Mouse (Mus musculus) spleen, adult 2 months (tissue): ENCODE results near the gene Raly.

ENCODE experiments used
- CTCF ChIP-seq: fragments of 200-500 bp; IDR thresholded peaks from 2 replicates; pipeline ENCODE4 v1.5.1; 2011; ENCODE audit warnings: mild to moderate bottlenecking, inconsistent platforms; ENCODE audit not compliant: insufficient read depth, insufficient read length, insufficient replicate concordance; ENCODE audit errors: extremely low read depth
- POLR2A ChIP-seq: fragments of 200-500 bp; IDR thresholded peaks from 2 replicates; pipeline ENCODE4 v1.6.1; 2011; ENCODE audit warnings: low read depth, low read length, inconsistent platforms

- TF ChIP-seq CTCF (no peak), POLR2A (no peak)
These were observed 45.6 kb downstream of the Raly start for GRCm38 (mm10) chr2:154836537-154836936.
